Mouse (Mus musculus): Measurements from ENCODE around the gene Maml3.

Gene Maml3

DNA sequence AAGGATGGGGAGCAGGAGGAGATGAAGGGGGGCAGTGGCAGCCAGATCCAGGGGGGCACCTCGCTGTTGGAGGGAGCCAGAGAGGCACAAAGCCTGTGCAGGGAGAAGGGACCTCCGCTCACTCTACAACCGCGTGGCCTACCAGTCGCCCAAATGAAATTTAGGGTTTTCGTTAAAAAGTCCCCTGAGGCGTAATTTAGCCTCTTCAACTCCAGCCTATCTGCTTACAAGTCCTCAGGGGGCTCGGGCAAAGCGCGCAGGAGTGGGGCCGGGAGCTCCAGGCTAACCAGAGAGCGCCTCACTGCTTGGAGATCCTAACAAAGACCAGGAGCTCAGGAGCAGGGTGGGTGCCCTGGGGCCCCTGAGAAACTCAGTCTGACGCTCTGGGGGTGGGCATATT, 402.9 kb downstream of the Maml3 start:
- ChIA-PET POLR2A (interaction anchor here in 1 of 4 experiments (0.8 to 1.0 kb wide), 2 partner anchors 56 to 1953 kb away, joined by 3 read pairs; no protein-coding TSS in a partner anchor), CTCF (interaction anchor here in 2 of 4 experiments (1.0 to 1.6 kb wide), 6 partner anchors 24 to 540 kb away, joined by 3 to 5 read pairs (median 3); no protein-coding TSS in a partner anchor)

GRCm38 (mm10) chr3:51701281-51701751, 403.6 kb downstream of the Maml3 start:
- CTCF ChIA-PET, result interaction anchor here (0.5 to 1.7 kb wide), 31 partner anchors 8 to 541 kb away, joined by 3 to 9 read pairs (median 3); partner anchors contain the start of gene Mgst2 (in 1 of the 4)
- POLR2A ChIA-PET, result interaction anchor here in 3 of 4 experiments (0.5 to 1.3 kb wide), 8 partner anchors 31 to 217 kb away, joined by 3 to 4 read pairs (median 3); partner anchors contain the start of gene Rab33b (in 1 of the 3)

DNA sequence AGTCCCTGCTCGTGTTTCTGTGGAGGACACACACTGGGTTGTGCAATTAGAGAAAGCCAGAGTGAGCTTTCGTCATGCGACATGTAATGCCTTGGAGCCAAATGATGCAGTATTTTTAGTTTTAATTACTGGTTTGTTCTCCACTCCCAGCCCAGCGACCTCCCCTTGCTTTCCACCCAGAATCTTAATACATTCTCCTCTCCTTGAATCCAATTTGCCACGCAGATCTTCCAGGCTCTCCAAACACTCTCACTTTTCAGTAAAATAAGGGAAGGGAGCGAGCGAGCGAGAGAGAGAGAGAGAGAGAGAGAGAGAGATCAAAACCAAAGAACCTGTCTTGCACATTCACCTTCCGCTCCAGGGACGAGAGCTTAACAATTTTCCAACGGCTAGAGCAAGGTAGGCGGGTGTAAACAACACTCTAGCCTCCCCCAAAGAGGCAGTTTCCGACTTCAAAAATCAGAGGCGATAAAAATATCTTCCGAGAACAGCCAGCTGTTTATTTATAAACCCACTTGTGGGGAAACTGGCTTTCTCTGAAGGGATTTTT, 404.1 kb downstream of the Maml3 start:
- ChIA-PET POLR2A (interaction anchor here in 3 of 4 experiments (0.5 to 1.3 kb wide), 8 partner anchors 30 to 217 kb away, joined by 3 to 4 read pairs (median 3); partner anchors contain the start of gene Rab33b (in 1 of the 3)), CTCF (interaction anchor here (0.5 to 1.7 kb wide), 29 partner anchors 8 to 541 kb away, joined by 3 to 9 read pairs (median 3); partner anchors contain the start of gene Mgst2 (in 1 of the 4))

- ChIA-PET POLR2A (interaction anchor here in 2 of 4 experiments (1.1 to 1.3 kb wide), 2 partner anchors 44 to 48 kb away, joined by 4 read pairs; no protein-coding TSS in a partner anchor), CTCF (interaction anchor here in 2 of 4 experiments (1.0 to 1.7 kb wide), 3 partner anchors 52 to 189 kb away, joined by 4 to 6 read pairs (median 4); no protein-coding TSS in a partner anchor)
These were observed 404.8 kb downstream of the Maml3 start for GRCm38 (mm10) chr3:51700123-51700522.

GRCm38 (mm10) chr3:51697931-51698330, 406.9 kb downstream of the Maml3 start:
- ChIA-PET CTCF (no interaction called here), POLR2A (no interaction called here)

DNA sequence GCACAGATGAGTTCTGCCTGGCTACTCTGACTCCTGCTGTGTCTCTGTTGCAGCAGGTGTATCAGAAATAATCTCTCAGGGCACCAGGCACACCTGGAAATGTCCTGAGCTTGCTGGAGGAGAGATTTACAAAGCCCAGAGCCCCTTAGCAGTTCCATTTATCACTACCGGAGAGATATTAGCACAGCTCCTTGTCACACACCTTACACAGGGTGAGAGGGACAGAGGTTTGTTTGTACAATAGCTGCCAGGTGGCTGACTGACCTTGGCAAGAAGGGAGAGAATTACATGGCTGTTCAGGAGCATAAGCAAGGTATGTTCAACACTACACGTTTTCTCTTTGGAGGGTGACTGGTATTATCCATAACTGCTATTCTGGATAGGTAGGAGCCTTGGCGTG, 409.2 kb downstream of the Maml3 start:
- CTCF ChIA-PET, result no interaction called here
- POLR2A ChIA-PET, result no interaction called here

DNA sequence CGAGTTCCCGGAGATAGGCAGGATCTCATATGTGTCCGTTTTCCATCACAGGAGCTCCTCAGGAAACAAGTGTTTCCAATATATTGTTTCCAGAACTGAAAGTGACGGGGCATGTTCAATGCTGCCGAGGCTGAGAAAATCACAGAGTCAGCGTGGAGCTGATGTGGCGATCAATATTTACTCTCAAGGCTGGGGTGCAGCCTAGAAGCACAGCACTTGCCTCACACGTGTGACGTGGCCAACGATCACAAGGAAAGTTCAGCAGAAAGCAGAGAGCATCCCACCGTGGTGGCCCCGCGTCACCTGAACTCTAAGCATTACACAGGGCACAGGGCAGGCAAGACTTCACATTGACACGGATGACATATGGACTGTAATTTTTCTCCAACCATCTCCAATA, 410.3 kb downstream of the Maml3 start:
- POLR2A ChIA-PET, result interaction anchor here in 2 of 4 experiments (0.6 to 1.4 kb wide), 5 partner anchors 22 to 90 kb away, joined by 3 to 4 read pairs (median 3); no protein-coding TSS in a partner anchor
- CTCF ChIA-PET, result no interaction called here

DNA sequence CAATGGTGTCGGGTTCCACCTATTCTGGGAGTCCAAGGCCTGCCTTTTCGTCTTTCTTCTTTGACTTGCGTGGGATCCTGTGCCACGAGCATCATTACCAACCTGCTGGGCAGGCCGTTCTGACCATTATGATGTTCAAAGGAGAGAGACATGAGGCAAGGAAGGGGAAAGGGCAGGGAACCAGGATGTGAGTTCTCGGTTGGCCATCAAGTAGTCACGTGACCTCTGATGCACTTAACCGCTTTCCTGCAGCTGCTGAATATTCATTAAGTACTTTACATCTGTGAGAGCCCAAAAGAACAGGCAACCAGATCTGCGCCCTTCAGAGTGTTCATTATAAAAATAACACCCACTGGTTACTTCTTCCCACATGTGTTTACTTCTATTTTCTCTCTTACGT, 411.7 kb downstream of the Maml3 start:
- CTCF ChIA-PET, result interaction anchor here in 2 of 4 experiments (0.6 to 1.3 kb wide), 3 partner anchors 40 to 150 kb away, joined by 3 to 15 read pairs (median 4); no protein-coding TSS in a partner anchor
- POLR2A ChIA-PET, result interaction anchor here in 2 of 4 experiments (0.6 to 0.7 kb wide), 2 partner anchors 51 to 1296 kb away, joined by 3 read pairs; no protein-coding TSS in a partner anchor

DNA sequence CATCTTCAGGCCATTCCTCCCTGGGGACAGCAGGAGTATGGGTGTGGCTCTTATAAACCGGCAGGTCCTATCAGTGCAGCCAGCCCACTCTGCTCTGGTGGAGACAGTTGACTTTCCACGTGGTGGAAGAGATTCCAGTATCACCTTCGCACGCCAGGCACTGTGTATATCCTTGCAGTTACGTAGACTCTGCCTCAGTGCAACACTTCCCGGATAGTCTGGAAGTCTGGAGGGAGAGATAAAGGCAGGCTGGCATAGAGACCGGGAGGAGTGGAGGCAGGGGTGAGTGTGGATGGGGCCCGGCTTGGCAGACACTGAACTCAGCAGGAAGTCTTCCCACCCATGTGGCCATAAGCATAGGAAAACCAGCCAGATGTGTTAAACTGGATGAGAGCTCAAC, 416.2 kb downstream of the Maml3 start:
- ChIA-PET CTCF (interaction anchor here in 2 of 4 experiments (0.7 to 1.1 kb wide), 2 partner anchors 178 to 191 kb away, joined by 3 to 4 read pairs; no protein-coding TSS in a partner anchor), POLR2A (interaction anchor here in 2 of 4 experiments (0.7 to 1.1 kb wide), 2 partner anchors 73 to 319 kb away, joined by 3 read pairs; no protein-coding TSS in a partner anchor)

- POLR2A ChIA-PET, result no interaction called here
- CTCF ChIA-PET, result no interaction called here
These were observed 418.1 kb downstream of the Maml3 start for GRCm38 (mm10) chr3:51686791-51687190.

DNA sequence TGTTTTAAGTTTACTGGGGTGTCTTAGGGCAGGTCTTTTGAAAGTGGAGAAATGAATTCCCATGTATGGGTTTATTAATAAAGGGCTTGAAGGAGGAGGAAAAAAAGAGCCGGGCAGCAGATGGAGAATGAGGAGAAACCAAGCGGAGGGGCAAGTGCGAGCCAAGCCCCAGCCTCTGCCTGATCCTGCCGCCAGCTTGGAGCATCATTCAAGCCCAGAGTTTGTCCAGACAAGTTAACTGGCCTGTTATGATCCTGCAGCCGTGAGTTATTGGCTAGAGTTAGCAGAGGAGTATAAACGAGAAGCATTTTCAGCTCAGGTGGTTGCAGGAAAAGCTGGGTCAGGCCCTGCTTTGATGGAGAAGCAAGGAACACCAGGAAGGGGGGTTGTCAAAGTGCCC, 418.6 kb downstream of the Maml3 start:
- POLR2A ChIA-PET, result no interaction called here
- CTCF ChIA-PET, result no interaction called here

DNA sequence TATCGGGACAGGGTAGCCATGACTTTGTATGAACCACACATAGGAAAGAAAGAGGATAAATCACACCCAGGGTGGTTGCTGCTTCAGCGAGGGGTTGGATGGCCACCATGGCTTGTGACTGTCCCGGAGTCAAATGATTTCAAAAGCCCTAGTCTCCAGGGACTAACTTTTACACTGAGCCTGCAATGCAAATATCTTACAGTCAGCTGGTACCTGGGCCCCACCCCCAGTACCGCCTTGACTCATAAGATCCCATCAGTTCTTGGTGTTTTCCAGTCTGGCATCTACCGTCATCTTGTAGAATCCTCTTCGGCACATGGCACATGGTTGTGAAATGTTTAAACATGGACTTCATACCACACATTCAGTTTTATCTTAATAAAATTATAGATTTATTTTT, 419.3 kb downstream of the Maml3 start:
- ChIA-PET CTCF (no interaction called here), POLR2A (no interaction called here)

GRCm38 (mm10) chr3:51674963-51675362, 429.9 kb downstream of the Maml3 start:
- POLR2A ChIA-PET, result interaction anchor here in 3 of 4 experiments (0.7 to 2.7 kb wide), 3 partner anchors 15 to 214 kb away, joined by 3 to 11 read pairs (median 6); no protein-coding TSS in a partner anchor

GRCm38 (mm10) chr3:51673408-51674086, 431.3 kb downstream of the Maml3 start:
- ChIA-PET POLR2A (interaction anchor here in 3 of 4 experiments (0.7 to 2.7 kb wide), 20 partner anchors 11 to 498 kb away, joined by 3 to 12 read pairs (median 4); partner anchors contain the start of gene Setd7 (in 2 of the 3)), CTCF (interaction anchor here (0.6 to 2.2 kb wide), 10 partner anchors 11 to 221 kb away, joined by 3 to 7 read pairs (median 4); no protein-coding TSS in a partner anchor)

More at GRCm38 (mm10) chr3:51674963-51675362, 429.9 kb downstream of the Maml3 start:
- CTCF ChIA-PET, result interaction anchor here in 3 of 4 experiments (0.6 to 1.4 kb wide), 6 partner anchors 37 to 194 kb away, joined by 3 to 8 read pairs (median 4); no protein-coding TSS in a partner anchor

DNA sequence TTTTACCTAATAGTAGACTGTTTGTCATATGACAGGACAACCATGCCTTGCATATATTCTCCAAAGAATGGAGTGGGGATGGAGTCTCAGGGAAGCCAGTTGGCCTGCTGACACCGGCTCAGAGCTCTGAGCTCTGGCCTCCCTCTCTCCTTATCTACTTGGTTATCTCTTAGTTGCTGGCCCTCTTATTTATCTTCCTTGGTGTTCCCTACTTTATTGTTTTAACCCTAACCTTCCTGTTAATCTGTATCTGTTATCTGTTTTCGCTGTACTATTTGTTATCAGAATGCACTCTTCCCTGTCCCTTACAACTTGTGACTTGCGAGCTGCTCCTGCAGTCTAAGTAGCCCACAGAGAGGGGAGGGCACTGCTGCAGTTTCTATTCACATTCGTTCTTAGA, 432.2 kb downstream of the Maml3 start:
- POLR2A ChIA-PET, result interaction anchor here in 3 of 4 experiments (0.6 to 2.7 kb wide), 16 partner anchors 10 to 499 kb away, joined by 3 to 12 read pairs (median 4); partner anchors contain the start of genes Setd7 (in 2 of the 3) and Rab33b (in 1 of the 3)
- CTCF ChIA-PET, result interaction anchor here in 3 of 4 experiments (1.0 to 2.2 kb wide), 4 partner anchors 24 to 133 kb away, joined by 3 to 7 read pairs (median 4); no protein-coding TSS in a partner anchor

- ChIA-PET CTCF (interaction anchor here in 3 of 4 experiments (0.5 to 1.7 kb wide), 3 partner anchors 18 to 61 kb away, joined by 3 to 7 read pairs (median 4); no protein-coding TSS in a partner anchor), POLR2A (interaction anchor here in 3 of 4 experiments (0.5 to 3.0 kb wide), 27 partner anchors 15 to 1564 kb away, joined by 3 to 14 read pairs (median 4); partner anchors contain the start of genes Setd7 (in 2 of the 3) and Rab33b (in 1 of the 3))
These were observed 433.8 kb downstream of the Maml3 start for GRCm38 (mm10) chr3:51671071-51671469.

DNA sequence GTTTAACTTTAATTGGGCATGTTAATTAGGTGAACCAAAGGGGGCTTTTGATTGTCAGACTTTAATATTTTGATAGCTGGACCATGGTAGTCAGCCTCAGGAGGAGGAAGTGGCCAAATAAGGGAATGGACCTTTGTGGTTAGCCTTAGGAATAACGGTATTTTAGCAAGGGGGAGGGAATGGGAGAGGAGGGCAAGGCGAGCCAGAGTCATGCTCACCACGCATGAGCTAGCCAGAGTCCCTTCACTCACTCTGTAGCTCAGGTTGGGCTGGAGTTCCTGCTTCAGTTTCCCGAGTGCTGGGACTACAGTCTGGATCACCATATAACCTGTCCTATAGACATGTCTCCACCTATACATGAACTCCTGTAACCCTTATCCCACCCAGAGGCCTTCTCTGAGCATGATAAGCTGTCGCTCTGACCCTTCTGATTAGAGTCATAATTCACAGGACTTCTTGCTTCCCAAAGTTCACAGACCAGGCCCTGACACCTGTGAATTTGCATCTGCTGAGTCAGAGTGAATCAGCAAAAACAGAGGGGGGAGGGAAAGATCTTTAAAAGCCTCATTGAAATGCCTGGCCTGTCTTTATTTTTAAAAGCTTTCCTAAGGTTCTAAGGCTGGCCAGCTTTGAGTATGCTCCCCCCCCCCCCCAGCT, 434.3 kb downstream of the Maml3 start:
- CTCF ChIA-PET, result interaction anchor here in 3 of 4 experiments (0.5 to 1.7 kb wide), 3 partner anchors 18 to 60 kb away, joined by 3 to 7 read pairs (median 4); no protein-coding TSS in a partner anchor
- POLR2A ChIA-PET, result interaction anchor here in 3 of 4 experiments (0.5 to 3.0 kb wide), 28 partner anchors 15 to 1564 kb away, joined by 3 to 14 read pairs (median 4); partner anchors contain the start of gene Setd7 (in 2 of the 3)

DNA sequence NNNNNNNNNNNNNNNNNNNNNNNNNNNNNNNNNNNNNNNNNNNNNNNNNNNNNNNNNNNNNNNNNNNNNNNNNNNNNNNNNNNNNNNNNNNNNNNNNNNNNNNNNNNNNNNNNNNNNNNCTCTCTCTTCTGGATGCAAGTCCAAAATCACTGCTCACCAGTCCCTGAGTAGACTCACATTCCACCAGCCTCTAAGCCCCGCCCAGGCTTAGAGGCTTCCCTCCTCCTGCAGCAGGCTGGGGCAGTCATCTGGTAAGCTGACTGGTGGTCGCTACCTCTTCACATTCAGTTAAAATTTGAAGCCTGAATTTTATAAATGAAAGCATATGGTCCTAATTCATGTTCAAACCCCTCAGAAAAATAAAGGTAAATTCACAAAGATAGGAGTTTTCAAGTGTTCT, 436.3 kb downstream of the Maml3 start:
- ChIA-PET POLR2A (interaction anchor here in 2 of 4 experiments (0.7 to 3.0 kb wide), 5 partner anchors 16 to 657 kb away, joined by 3 to 12 read pairs (median 4); no protein-coding TSS in a partner anchor), CTCF (interaction anchor here in 2 of 4 experiments (0.9 to 1.4 kb wide), 2 partner anchors 16 to 81 kb away, joined by 3 read pairs; no protein-coding TSS in a partner anchor)

All from embryonic stem cell, embryonic (primary cell).